Mouse (Mus musculus): ENCODE measurements around the gene Gm7271. TPM values are rescaled to one million over a fixed set of nuclear protein-coding genes. Genes with fewer than 3 reads are reported as not detected.

Gm7271 gene
- total RNA-seq, 2 experiments from 2014 or later: not detected

DNA sequence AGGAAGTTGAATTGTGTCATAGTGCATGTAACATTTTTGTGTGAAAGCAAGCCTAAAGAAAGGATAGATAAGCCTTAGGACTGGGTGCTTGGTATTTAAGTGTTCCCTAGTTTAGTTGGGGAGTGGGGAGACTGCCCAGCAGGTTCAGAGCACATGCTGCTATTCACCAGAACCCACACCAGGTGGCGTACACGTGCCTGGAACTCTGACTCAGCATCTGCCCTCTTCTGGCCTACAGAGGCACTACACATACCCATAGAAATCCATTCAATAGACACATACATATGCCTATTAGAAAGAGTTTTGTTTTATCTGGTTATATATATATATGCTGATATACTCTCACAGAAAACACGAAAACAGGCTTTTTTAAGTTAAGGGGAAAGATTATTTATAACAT, 81.5 kb downstream of the Gm7271 start:
- DNase-seq (ENCODE audit: low spot score in 2 of 2): peak; percentile 72 to 82
- intact Hi-C loops (cut with DNase I): no loop called here

Other genes starting within 250 kb of the Gm7271 start
- gene Clock, start 179.2 kb upstream of the Gm7271 start, total RNA-seq (2021): 10 to 100 TPM; 49.2 to 54.3 TPM
- not detected for gene Pdcl2, start 152.9 kb upstream of the Gm7271 start, total RNA-seq (2021)
- gene Nmu, start 120.3 kb upstream of the Gm7271 start, total RNA-seq (2021): not detected
- 10 to 100 TPM; 51.8 to 59.4 TPM for gene Exoc1, start 45.3 kb downstream of the Gm7271 start, total RNA-seq (2021)
- 1 to 10 TPM; 5.8 to 5.9 TPM for gene Cep135, start 104.7 kb downstream of the Gm7271 start, total RNA-seq (2021)
- gene C530008M17Rik, start 172.5 kb downstream of the Gm7271 start, total RNA-seq (2021): 10 to 100 TPM; 85.4 to 87.6 TPM